Mouse (Mus musculus): ENCODE data around the gene Inpp5a. TPM values are rescaled to one million over a fixed set of nuclear protein-coding genes. Genes with fewer than 3 reads are reported as not detected.

Inpp5a gene
- total RNA-seq, 2 experiments from 2014 or later, result 293 to 297 TPM

DNA sequence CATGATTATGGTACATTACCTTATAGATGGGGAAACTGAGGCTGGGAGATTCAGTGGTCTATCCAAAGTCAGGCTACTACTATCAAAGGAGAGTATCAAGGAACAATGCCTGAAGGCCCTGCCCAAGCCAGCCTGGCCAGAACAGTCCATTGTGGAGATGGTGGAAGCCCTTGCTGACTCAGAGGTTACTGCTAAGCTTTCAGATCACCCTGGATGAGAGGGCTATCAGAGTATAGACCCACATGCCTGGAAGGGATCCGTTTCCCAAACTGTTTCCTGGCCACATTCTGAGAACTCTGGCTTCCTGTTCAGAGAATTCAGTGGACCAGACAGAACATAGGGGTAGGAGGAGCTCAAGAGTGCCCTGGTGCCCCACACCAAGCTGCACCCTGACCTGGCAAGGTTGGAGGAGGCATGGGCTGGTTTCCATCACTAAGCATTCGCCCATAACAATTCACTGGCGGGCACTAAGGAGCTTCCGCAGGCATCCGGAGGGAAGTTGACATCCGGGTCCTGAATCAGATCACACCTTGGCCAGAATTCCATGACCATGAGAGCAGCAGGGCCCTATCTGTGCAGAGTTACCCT, 19.3 kb upstream of the Inpp5a start:
- peak; percentile 29 to 31 for DNase-seq

DNA sequence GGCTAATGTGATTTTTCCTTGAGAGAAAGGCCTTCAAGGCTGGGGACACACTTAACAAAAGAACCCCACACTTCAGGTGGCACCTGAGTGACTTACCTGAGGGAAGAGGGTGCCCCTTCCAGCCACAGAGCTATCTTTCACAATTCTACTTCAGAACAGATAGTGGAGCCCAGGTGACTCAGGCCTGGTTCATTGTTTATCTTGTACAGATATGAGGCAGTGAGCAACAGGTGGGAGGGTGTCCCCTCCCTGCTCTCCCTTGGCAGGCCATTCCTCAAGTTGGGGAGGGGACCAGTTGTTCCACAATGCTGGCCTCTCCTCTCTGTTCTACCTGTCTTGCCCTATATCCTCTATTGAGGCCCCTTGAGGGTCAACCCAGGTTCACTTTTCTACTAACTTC, 17.5 kb upstream of the Inpp5a start:
- no peak for DNase-seq

DNA sequence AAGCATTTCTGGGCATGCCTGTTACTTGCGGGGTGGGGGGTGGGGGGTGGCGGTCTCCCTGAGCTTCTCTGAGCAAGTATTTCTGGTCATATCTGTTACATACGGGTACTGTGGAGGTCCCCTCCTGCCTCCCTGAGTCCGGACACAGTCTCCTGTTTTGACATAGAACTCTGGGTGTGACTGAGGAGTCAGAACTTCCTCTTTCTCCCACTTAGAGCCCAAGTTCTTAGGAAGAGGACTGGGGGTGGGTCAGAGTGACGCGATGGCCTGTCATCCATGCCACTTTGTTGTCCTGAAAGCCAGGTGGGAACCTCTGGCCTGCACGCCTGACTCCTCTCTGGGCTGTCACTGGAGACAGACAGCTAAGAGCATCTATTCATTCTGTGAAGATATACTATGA, 11.5 kb upstream of the Inpp5a start:
- peak in 1 of 2 experiments; percentile 24 for DNase-seq

DNA sequence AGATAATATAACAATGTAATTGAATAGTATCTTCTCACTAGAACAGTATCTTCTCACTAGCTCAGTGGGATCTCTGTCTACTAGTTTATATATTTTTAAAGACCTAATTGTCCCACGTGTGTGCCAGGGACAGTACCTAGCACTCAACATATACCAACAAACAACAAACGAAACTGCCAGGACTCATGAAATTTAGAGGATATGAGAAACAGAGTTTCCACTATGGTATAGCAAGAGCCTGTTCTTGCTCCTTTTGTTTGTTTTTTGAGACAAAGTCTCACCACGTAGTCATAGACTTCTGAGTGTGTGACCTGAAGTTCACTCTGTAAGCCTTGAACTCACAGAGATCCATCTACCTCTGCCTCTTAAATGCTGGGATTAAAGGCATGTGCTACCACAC, 10.6 kb upstream of the Inpp5a start:
- no peak for DNase-seq

DNA sequence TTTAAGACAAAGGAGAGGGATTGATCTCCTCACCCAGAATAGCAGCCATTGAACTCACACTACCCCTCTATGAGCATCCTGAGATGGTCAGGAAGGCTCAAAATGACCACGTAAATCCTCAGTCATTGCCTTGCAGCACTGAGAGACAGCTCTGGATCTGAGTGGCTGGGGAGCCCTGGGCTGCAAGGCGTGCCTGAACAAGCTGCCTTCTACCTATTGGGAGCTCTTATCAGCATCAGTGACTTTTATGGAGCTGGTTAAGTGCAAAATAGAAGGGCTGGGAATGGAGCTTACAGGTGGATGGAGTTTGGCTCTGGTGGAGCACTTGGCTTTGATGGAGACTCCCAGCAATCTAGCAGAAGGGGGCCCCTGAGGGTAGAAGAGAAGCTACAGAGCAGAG, 9.2 kb upstream of the Inpp5a start:
- DNase-seq, result no peak

DNA sequence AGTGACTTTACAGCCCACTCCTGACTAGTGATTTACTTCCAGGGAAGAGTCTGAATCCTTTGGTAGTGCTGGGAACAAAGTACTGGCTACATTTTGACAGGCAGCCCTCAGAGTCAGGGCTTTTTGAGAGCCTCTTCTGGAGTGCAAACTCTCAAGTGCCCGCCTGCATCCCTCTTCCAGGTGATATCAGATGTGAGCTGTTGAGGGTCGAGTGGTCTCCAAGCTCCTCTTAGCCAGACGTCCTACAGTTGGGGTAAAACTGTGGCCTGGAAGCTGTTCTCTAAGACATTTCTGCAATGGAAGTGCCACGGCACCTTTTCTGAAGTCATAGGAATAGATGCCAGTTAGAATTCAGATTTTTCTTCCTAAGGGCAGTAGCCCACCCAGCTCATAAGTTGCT, 8.7 kb upstream of the Inpp5a start:
- DNase-seq, result no peak

DNA sequence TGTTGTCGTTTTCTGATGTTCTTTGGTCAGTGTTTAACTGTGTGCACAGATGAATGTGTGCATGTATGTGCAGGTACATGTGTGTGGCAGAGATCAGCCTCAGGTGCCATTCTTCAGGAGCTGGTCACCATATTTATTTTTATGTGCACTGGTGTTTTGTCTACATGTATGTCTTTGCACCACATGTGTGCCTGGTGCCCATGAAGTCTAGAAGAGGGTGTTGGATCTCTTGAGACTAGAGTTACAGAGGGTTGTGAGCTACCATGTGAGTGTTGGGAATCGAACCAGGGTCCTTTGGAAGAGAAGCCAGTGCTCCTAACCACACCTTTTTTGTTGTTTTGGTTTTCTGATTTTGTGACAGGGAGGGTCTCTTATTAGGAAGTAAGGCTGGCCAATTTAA, 7.0 kb upstream of the Inpp5a start:
- no peak for DNase-seq

DNA sequence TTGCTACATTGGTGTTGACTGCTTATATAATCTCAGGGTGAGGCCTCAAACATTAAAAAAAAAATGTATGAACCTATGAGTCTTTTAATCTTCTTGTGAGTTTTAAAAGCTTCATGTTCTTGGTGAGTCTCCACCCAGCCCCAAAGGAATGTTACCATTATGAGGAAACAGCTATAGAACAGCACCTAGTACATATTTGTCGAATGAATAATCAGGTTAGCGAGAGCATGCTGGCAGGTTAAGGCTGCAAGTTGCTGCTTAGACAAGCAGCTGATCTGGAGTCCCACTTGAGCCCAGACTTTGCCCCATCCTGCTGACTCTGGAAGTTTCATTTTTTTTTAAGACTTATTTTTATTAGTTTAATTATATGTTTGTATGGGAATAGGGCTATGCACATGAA, 6.1 kb upstream of the Inpp5a start:
- no peak for DNase-seq

DNA sequence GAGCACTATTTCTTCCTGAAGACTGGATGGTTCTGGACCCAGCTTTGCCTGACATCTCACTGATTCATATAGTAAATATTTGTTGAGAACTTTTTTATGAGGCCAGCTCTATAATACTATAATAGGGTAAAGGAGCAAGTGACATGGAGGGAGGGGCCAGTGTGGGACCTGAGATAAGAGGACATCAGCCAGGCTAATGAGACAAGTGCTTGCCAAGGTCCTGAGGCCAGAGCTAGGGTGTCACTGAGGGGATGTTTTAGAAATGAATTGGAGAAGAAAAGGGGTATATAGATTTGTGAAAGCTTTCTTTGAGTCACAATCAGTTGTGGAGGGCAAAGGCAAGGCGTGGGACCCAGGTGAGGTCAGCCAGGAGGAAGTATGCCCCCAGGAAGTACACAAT, 4.4 kb upstream of the Inpp5a start:
- no peak for DNase-seq

DNA sequence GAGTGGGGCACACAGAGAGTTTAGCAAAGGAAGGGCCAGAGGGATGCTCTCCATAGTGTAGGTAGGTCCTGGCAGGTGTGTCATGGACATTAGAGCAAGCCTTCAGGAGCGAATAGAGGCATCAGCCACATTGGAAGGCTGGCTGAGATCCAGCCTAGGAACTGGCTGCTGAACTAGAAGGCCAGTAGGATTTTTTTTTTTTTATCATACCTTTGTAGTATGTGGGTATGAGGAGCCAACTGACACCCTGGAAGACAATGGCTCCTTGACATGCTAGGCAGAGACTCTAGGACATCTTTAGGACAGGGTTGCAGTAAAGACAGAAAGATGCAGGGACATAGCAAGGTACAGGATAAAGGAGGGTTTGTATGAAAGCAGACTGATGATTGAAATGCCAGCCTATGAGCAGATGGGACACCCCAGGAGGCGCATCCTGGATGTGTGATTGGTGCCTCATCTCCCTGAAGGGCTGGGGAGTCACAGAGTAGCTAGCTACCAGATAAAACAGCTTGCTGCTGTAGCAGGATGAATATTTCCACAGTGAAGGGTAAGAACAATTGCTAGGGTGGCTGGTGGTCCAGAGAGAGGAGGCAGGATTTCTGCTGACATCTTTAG, 3.9 kb upstream of the Inpp5a start:
- DNase-seq, result no peak

DNA sequence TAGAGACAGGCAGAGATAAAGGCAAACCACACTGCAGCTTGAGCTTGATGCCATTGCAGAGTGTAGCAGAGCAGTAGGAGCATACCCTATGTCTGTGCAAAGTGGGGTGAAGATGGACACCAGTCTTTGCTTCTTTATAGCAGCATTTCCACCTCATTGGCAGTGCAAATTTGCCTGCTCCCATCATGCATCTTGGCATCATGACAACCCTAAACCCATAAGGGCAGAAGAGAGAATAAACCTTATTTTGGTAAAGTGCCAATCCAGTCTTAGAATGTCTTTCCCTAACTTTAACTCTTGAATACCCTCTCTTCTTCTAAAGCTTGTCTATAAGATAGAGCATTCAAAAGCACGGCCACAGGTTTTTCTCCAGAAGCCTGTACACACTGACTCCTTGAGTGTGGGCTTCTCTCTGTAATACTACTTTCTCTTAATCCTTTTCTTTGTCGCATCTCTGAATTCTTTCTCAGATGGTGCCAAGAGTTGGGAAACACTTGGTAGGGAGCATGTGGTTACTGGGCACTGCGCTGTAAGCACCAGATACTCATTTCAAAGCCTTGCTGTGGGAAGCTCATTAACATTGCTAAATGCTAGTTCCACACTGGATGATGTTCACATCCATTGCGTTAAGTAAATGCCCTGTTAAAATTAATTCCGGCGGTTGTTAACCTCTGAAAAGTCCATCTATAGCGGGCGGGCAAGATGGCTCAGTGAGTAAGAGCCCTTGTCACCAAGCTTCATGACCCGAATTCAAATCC, 1.8 kb upstream of the Inpp5a start:
- DNase-seq, result no peak

DNA sequence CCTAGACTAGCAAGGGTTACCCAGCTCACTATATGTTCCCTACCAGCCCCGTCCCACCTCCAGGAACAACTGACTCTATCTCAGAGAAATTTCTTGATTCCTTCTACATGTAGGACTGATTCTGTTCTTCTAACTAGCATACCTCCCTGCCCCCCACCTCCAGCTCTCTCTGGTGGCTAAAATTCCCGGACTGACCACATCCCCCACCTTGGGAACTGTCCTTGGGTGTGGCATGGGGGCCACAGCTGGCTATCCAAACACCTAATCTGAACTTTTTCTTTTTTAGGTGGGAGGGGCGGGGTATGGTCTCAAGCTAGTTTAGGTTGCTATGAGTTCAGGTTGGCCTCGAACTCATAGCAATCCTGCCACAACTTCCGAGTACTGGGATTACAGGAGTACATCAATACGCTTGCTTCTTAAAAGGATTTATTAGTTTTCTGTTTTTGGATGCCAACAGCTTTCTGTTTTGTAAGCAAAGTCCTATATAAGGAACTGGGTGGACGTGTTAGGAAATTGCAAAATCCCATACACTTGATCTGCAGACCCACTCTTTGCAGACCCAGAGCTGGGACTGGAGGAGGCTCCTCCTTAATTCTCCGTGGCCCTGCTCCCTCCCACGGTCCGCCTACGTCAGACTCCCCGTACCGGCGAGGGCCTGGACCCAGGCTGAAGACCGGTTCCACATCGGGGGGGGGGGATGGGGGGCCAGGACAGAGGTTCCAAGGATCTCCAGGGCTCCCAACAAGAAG, 814 bp upstream of the Inpp5a start:
- DNase-seq, result no peak

DNA sequence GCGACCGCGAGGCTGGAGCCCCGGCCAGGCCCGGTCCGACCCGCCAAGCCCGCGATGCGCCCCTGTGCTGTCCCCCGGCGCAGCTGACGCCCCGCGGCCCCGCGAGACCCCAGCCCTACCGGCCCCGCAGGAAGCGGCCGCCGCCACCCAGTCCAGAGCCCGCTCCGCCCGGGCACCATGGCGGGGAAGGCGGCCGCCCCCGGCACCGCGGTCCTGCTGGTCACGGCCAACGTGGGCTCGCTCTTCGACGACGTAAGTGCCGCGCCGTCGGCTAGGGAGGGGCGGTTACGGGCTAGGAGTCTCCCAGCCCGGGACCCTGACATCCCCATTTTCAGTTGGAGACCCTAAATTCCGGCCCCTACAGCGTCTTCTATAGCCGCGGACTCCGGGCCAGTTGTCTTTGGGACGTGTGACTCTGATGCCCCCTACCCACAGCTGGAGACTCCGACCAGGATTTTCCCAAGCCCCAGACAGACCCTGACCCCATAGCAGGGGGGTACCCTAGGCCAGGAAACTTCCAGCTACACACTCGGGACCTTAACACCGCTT, 378 bp downstream of the Inpp5a start:
- peak in 1 of 2 experiments; percentile 61 for DNase-seq

DNA sequence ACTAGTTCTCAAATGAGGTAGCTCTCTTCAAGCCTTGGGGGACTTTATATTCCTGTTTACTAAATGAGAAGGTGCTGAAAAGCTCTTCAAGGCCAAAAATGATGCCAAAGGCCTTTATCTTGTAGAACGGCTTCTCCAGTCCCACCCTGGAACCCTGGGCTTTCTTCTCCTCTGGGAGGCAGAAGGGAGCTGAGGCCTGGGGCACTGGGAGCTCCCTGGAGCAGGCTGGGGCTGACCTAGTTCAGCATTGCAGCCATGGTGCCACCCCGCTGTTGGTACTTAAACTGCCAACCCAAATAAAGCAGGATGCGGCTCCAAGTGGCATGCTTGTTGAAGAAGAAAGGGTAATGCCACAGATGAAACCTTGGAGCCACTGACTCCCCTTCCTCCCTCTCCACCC, 1.5 kb downstream of the Inpp5a start:
- peak; percentile 52 to 58 for DNase-seq

DNA sequence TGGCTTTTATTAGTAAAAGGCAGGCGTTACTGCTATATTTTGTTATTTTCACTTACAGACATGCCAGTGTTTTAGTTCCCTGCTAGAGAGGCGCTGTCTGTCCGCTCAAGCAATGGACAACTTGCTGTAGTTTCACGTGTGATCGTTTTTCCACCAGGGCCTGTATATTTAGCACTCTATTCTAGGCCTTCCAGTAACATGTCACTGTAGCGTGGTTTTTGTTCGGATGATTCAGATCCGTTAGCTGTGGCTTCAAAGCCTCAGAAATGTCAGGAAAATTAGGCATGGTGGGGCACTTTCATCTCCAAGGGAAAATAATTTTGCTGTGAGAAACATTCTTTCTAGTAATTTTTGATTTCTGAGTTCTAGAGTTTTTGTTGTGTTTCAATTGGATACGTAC, 2.0 kb downstream of the Inpp5a start:
- peak in 1 of 2 experiments; percentile 43 for DNase-seq

DNA sequence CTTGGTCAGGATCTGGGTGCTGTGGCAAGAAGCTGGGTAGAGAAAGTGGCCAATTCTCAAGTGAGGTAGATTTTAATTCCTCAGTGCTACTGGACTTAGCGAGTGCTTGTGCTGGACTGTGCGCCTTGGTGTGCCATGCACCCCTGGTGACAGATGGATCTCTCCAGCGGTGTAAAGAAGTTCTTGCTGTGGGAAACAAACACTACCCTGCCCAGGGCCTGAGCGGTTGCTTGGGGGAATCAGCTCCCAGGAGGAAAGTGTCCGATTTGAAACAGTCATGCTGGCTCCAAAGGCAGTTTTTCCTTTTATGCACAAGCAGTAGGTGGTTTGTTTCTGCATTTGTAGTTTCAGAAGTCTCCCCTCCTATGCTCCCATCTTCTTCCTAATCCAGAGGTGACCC, 2.8 kb downstream of the Inpp5a start:
- DNase-seq, result peak in 1 of 2 experiments; percentile 44

DNA sequence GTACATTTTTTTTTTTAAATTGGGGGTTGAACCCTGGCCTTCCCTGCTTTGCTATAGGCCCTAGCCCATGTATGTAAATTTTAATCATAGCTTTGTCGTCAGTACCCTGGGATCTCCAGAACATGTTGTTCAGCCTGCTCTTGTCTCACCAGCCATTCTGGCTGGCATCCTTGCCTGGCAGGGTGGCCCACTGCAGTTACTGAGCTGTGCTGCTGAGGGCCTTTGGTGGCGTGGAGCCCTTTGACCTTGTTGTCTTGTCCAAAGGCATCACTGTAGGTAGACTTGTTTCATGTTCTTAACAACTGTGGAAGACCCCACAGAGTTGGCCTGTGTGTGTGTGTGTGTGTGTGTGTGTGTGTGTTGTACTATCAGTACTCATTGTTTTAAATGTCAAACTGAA, 3.2 kb downstream of the Inpp5a start:
- no peak for DNase-seq

DNA sequence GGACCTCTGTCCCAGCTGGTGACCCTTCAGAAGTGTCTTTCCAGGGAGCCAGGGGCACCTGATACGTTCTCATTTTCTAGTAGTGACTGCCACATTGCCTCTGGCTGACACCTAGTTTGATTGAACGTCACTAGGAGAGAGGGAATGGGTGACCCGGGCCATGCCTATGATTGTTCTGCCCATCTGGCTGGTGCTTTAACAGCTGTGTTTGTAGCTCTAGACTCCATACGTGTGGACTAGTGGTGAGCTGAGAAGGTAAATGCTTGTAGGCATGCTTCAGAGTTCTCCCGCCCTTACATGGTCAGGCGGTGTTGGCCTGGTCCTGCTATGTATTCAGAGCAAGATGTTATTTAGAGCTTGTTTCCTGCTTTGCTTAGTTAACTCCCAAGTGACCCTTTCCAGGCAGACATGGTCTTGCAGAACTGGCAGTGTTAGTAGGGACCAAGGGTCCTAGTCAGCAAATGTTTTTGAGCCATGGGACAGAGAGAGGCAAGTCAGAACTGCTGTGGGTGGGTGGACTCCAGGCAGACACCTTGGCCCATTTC, 3.9 kb downstream of the Inpp5a start:
- DNase-seq, result peak in 1 of 2 experiments; percentile 40

DNA sequence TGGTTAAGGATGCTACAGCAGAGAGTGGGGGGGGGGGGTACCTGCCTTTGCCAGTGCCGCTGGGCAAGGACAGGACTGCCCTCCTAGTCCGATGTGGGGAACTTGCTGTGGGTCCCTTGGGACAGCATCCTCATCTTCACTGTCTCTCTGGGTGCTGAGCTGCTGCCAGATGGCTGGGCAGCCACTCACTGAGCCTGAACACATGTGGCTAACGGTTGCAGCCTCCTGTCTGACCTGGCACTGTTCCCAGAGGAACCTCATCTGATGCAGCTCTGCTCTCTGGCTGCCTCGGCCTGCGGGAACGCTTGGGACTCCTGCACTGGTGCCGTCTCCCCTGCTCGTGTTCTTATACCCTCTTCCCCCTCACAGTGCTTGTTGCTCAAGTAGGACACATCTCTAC, 8.6 kb downstream of the Inpp5a start:
- peak; percentile 66 to 74 for DNase-seq

DNA sequence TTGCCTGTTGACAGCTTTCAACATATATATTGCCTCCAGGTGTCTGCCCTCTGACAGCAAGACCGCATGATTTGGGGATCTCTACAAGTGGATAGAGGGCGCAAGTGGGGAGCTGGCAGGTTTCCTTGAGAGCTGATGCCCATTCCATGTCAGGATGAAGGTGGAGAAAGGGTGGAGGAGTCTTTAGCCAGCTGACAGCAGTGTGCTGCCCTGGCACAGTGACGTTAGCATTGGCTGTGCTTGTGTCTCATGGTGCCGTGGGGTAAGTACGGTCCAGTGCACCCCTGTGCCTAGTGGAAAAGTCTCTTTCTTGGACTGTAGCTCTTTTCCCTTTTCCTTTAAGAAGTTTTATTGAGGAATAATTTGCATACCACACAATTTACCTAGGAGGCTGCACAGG, 9.2 kb downstream of the Inpp5a start:
- DNase-seq, result no peak

DNA sequence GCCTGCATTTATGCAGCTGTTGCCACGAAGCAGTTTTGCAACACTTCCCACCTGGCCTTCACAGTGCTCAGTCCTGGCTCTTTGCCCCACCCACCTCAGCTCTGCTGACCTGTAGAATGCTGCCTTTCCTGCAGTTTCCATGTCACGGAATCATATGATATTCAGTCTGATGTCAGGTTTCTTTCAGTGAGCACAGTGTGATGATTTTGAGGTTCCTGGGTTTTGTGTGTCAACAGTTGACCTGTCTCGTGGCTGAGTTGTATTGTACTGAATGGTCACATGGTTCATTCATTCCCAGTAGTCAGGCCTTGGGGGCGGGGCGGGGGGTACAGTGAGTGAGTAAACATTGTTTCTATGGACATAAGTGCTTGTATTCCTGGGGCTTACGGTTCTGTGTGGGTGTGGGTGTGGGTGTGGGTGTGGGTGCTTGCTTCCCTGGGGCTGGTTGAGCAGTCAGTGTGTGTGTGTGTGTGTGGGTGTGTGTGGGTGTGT, 9.7 kb downstream of the Inpp5a start:
- no peak for DNase-seq

DNA sequence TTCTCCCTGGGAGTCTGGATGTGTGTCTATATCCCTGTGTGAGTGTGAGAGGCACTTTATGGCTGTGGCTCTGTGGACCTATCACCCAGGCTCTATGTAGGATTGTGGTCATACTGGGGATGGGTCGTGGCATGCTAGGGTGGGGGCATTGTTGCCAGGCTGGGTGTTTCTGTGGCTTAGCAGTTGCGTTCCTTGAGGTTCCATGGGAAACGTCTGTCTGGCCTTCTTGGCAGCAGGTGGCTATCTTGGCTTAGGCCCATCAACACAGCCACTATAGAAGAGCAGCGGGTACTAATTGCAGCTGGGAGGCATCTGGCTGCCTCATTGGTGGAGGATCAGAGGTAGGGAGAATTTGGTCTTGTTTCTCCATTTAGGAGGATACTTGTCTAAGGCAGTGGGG, 10.7 kb downstream of the Inpp5a start:
- DNase-seq, result no peak
